Mouse (Mus musculus): ENCODE results near the gene Stk40.

Gene Stk40

DNA sequence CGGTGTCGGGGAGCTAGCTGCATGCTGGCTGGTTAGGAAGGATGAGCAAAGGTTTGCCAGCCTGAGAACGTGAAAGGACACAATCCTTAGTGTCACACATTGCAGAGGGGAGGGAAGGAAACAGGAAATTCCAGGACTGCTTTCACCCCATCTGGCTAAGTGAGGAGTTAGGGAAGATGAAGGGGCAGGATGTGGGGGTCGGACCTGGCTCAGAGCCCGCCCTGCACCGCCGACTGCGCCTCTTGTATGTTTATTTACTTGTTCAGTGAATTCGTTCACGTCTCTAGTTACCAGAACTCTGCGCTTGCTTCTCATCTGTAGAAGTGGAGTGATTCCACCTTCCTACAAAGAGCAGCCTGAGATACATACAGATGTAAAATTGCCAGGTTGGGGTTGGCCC lies 26.7 kb downstream of the Stk40 start:
- no peak for DNase-seq

DNA sequence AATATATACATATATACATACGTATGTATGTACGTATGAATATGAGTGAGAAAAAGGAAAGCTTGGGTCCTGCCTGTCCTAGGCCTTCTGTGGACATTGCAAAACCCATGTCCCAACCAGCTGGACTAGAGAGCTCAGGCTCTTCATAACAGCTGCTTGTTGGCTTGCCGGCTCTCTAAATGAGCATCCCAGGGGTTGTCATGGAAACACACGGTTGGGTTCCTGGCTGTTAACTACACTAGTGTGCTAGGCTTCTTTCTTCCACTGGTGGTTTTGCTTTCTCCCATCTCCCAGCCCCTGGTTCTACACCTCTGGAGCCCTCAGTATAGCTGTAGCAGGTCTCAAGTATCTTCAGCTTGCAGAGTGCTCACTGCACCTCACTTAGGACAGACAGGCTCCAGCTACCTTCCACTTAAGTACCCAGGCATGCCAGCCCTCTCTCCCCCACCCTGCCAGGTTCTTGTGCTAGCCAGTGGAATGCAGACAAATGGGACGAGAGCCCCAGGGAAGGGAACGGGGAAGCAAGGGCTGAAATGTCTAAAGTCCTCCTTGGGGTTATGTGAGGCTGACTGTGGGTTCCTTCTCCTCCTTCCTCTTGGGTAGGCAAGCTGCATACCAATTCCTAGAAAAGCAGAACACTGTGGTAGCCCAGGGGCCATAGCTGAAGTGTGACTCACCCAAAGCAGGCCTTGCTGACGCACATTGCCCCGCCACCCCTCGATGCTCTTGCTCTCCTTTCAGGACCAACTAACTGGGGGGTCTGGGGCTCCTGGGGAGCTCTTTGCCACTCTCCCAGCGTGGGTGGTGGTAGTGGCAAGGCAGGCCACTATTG lies 27.7 kb downstream of the Stk40 start:
- peak; percentile 41 for DNase-seq

- DNase-seq, result no peak
Measured at GRCm38 (mm10) chr4:126132636-126133264, 29.0 kb downstream of the Stk40 start.

GRCm38 (mm10) chr4:126134236-126134635 lies 30.5 kb downstream of the Stk40 start:
- no peak for DNase-seq

- DNase-seq, result no peak
Measured at GRCm38 (mm10) chr4:126134639-126135038, 30.9 kb downstream of the Stk40 start.

GRCm38 (mm10) chr4:126137773-126138172 lies 34.0 kb downstream of the Stk40 start:
- DNase-seq, result no peak

GRCm38 (mm10) chr4:126141021-126141420 lies 37.3 kb downstream of the Stk40 start:
- no peak for DNase-seq

DNA sequence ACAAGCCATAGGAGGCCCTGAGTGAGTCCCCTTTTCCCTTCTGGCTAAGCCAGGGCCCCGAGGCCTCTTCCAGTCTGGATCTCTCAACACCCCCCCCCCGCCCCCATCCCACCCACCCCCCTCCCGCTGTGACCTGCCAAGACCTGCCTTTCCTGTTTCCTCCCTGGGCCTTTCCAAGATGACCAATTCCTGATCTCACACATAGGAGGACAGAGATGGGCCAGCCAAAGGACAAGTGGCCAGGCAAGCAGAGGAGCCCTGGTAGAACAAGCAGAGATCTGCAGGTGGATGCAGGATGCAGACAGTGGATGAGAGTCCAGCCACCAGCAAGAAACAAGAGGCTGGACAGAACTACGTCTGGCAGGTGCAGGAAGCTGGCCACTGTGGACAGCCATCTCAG lies 41.6 kb downstream of the Stk40 start:
- DNase-seq, result no peak

GRCm38 (mm10) chr4:126146974-126147532 lies 43.3 kb downstream of the Stk40 start:
- no peak for DNase-seq

GRCm38 (mm10) chr4:126147533-126148160 lies 43.9 kb downstream of the Stk40 start, which contains the start of gene Eva1b:
TSS of gene Eva1b (plus strand) at chr4:126147744.
- DNase-seq, result peak; percentile 75

DNA sequence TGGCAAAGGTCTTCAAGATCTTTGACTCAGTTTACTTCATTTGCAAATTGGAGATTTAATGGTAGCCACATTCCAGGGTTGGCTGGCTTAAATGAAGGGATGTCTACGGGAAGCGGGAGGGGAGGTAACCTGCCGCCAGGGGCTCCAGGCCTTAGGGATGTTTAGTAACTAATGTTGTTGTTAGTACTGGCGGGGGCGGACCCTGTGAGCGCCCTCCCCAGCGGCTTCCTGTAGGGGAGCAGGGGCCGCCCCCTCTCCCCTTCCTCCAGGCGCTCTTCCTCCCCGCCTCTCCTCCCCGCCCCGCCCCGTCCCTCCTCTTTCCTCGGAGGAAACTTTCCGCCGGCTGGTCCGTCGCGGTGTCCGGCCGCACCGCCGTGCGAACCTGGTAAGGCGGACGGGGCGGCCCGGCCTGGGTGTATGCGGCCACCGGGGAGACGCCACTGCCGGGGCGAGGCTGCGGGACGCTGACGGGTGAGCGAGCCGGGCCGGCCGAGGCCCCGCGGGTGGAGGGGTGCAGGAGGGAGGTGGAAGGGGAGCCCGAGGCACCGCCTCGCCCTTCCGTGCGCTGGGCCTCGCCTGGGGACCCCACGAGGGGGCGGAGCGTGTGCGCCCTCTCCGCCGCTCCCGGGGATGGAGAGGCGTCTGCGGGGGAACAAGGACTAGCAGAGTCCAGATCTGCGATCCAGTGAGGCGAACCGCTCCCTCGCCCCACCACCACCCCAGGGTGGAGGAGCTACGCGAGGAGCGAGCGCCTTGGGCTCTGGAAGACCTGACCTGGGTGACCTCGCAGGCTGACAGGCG lies 44.6 kb downstream of the Stk40 start:
- peak; percentile 55 for DNase-seq

DNA sequence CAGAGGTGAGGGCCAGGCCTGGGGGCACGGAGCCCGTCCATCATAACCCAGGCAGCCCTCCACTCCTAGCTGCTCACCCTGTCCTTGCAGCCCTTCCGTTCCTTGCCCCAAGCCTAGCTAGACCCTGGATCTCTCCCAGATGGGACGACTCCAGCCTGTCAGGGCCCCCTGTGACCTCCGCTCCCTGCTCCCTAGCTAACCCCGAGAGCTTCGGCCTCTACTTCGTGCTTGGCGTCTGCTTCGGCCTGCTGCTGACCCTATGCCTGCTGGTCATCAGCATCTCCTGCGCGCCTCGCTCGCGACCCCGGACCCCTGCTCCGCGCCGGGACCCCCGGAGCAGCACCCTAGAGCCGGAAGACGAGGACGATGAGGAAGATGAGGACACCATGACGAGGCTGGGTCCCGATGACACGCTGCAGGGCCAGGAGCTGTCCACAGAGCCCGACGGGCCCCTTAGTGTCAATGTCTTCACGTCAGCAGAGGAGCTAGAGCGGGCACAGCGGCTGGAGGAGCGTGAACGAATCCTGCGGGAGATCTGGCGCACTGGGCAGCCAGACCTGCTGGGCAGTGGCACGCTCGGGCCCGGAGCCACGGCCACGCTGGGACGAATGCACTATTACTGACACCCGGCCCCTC lies 45.4 kb downstream of the Stk40 start:
- peak; percentile 58 for DNase-seq

DNA sequence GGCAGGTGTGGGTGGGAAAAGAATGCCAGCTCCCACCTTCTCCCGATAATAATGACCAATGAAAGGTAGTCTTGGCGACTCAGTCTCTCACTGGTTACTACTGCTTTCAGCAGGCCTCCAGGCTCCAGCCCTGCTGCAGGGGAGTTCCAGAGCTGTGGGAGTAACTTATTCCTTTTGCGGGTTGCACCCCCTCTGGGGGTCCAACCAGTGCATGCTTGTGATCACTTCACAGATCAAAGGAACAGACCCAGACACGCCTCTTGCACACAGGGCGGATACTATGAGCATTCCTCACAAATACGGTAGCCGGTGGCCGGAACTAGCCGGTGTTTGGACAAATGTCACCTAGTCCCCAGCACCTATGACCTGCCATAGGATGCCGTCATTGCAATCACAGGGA lies 46.0 kb downstream of the Stk40 start:
- no peak for DNase-seq

DNA sequence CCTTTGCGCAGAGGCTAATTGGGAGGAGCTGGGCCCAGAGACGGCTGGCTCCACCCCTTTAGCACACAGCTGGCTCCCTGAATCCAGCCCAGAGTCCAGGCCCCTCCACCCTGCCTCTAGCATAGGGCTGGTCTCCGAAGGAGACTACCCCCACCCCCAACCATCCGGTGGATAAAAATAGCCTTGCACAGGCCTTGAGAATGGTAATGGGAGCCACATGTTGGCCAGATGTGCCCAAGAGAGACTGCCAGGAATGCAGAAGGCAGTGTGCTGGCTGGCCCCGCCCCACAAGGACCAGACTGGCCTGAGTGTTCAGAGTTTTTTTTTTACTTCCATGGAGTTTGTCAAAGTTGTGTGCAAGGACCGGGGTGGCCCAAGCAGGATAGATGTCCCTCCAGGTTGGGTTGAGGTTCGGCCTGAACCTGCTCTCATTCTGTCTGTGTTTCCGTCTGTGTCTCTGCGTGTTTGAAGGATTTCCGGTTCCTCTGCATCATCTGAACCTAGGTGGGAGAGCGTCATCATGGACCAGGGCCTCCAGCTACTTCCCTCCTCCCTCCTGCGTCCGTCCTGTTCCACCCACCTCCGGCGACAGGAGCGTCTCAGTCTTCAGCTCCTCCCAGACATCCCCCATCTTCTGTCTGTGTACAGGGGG lies 46.7 kb downstream of the Stk40 start:
- no peak for DNase-seq

GRCm38 (mm10) chr4:126150949-126151320 lies 47.2 kb downstream of the Stk40 start:
- DNase-seq, result no peak

- DNase-seq, result no peak
Measured at GRCm38 (mm10) chr4:126151701-126152440, 48.1 kb downstream of the Stk40 start.

GRCm38 (mm10) chr4:126152864-126153263 lies 49.1 kb downstream of the Stk40 start:
- no peak for DNase-seq

DNA sequence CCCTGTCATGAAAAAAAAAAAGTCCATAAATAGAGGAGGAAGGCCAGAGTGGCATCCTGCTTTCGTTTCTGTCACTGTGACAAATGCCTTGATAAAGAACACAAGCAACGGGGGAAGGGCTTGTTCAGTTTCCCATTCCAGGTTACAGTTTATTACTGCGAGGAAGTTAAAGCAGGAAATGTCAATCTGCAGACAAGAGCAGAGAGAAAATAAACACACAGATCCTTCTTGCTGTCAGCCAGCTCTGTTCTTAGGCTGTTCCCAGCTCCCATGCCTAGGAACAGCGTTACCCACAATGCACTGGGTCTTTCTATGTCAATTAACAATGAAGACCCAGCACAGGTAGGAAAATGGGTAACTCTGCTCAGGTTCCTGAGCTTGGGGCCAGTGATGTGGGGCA lies 51.4 kb downstream of the Stk40 start:
- no peak for DNase-seq

GRCm38 (mm10) chr4:126155869-126156268 lies 52.1 kb downstream of the Stk40 start:
- no peak for DNase-seq

- DNase-seq, result peak; percentile 17
Measured at GRCm38 (mm10) chr4:126156617-126157016, 52.9 kb downstream of the Stk40 start.

DNA sequence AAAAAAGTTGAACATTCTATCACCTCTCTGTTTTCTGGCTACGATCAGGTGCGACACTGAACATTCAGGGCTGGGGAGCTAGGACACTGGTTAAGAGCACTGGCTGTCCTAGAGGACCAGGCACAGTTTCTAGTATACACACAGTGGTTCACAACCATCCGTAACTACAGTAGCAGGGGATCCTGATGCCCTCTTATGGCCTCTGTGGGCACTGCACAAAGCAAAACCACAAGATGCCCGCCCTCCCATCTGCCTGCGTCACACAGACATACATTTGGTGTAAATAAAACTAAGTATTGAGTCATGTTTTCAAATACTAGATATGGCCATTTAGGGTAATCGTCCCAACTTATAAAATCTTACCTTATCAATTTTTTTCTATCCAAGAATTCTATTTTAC lies 53.8 kb downstream of the Stk40 start:
- peak; percentile 12 for DNase-seq

All from retina, postnatal 1 day (tissue).